Mouse (Mus musculus): Measurements from ENCODE around the gene Slc7a12. TPM values are rescaled to one million over a fixed set of nuclear protein-coding genes. Genes with fewer than 3 reads are reported as not detected.

The Slc7a12 gene
- not detected in 2 replicates for polyA plus RNA-seq (2015; fragmentation: Nextera tagmentation; extraction: Ambion mirVana)

DNA sequence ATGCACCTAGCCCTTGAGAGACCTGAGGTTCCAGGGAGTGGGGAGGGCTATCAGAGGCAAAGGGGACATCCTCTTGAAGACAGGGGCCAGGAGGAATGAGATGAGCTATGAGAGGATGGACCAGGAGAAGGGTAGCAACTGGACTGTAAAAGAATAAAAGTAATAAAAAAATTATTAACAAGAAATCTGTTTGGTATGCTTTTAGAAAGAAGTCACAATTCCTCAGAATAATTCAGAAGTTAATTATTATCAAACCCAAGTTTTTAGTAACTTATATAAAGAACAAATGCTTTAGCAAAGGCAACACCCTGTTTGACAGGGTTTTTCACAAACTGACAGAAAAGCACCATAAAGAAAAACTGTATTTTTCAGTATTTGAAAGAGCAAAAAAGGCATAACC is at the start of gene Slc7a12:
Gene Slc7a12 (plus strand): TSS at position 301 of the 400 bp plus-strand sequence.

Other genes starting within 250 kb of the Slc7a12 start
- 849 and 1,713 TPM in 2 replicates for gene 1810022K09Rik, start 130.6 kb downstream of the Slc7a12 start, polyA plus RNA-seq (2015; fragmentation: Nextera tagmentation; extraction: Ambion mirVana)
- gene Car13, start 161.0 kb downstream of the Slc7a12 start, polyA plus RNA-seq (2015; fragmentation: Nextera tagmentation; extraction: Ambion mirVana), result 5.8 and 9.5 TPM in 2 replicates